Mouse (Mus musculus) C2C12 (cell line): ENCODE measurements around the gene Etfa. TPM values are rescaled to one million over a fixed set of nuclear protein-coding genes. Genes with fewer than 3 reads are reported as not detected.

Experiments used
- H3K27me3 ChIP-seq: one replicate; pipeline ENCODE4 v1.6.1; 2011; ENCODE audit not compliant: control insufficient read depth, insufficient read depth, insufficient read length
- H3K36me3 ChIP-seq: one replicate; pipeline ENCODE4 v1.6.1; 2011; ENCODE audit not compliant: control insufficient read depth, insufficient read depth
- H3K4me3 ChIP-seq: one replicate; pipeline ENCODE4 v1.5.1; 2011; ENCODE audit warnings: mild to moderate bottlenecking, control low read depth; ENCODE audit not compliant: poor library complexity, insufficient read depth, severe bottlenecking
- H3K79me2 ChIP-seq: one replicate; pipeline ENCODE4 v1.6.1; 2011; ENCODE audit not compliant: control insufficient read depth, insufficient read depth
- H3K79me3 ChIP-seq: one replicate; pipeline ENCODE4 v1.6.1; 2011; ENCODE audit warnings: low read depth, control low read depth
- H3ac ChIP-seq: one replicate; pipeline ENCODE3; 2011; ENCODE audit warnings: low read depth; ENCODE audit not compliant: control insufficient read depth, insufficient read length
- CEBPB ChIP-seq: IDR thresholded peaks from one replicate; pipeline ENCODE4 v1.6.1; 2011; ENCODE audit warnings: low read depth, mild to moderate bottlenecking, control low read depth, moderate library complexity
- CTCF ChIP-seq: IDR thresholded peaks from one replicate; pipeline ENCODE4 v1.5.1; 2011; ENCODE audit not compliant: control insufficient read depth, insufficient read depth, insufficient read length
- FOSL1 ChIP-seq: IDR thresholded peaks from one replicate; pipeline ENCODE4 v1.8.0; 2011; ENCODE audit warnings: mild to moderate bottlenecking, low read length; ENCODE audit not compliant: poor library complexity, insufficient read depth, severe bottlenecking
- MAX ChIP-seq: IDR thresholded peaks from one replicate; pipeline ENCODE4 v1.6.1; 2011; ENCODE audit warnings: mild to moderate bottlenecking, control low read depth
- MYOD1 ChIP-seq: IDR thresholded peaks from one replicate; pipeline ENCODE4 v1.6.1; 2011; ENCODE audit warnings: low read depth; ENCODE audit not compliant: control insufficient read depth, insufficient read length
- MYOG ChIP-seq: IDR thresholded peaks from one replicate; pipeline ENCODE4 v1.6.1; 2011; ENCODE audit not compliant: control insufficient read depth, insufficient read length; ENCODE audit errors: extremely low read depth
- USF1 ChIP-seq: IDR thresholded peaks from one replicate; pipeline ENCODE4 v1.6.1; 2011; ENCODE audit warnings: low read depth, mild to moderate bottlenecking, control low read depth, moderate library complexity
- polyA plus RNA-seq: library from polyadenylated mRNA; unstranded; fragments of >200 nt; fragmentation: generic; extraction: Trizol; gene quantifications from one replicate; pipeline ENCODE4 v1.2.1, GENCODE M21; 2012; ENCODE audit warnings: missing spikeins

Etfa gene
- polyA plus RNA-seq, 1 experiment = 87.7 TPM

DNA sequence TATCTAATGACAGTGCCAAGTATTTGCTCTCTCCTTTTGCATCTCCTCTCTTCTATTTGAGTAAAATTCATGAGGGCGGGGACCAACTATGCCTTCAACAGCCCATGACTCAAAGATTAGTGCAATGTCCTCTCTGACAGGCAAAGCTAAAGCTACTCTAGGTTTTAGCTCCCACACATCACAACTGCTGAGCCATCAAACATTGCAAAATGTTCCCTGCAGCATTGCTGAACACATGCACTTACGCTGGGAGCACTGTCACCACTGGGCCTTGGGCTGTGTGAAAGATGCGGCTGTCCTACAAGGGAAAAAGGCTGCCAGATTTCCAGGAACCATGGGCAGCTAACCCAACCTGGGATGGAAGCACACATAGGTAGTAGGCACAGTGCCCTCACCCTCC lies 60.6 kb downstream of the Etfa start:
- H3K4me3 ChIP-seq = no peak overlapping the region
- no peak for TF ChIP-seq CEBPB
- no peak for TF ChIP-seq USF1
- no peak for TF ChIP-seq FOSL1
- TF ChIP-seq MYOG = no peak
- no peak for TF ChIP-seq MAX
- TF ChIP-seq MYOD1 = no peak
- H3K79me3 ChIP-seq = no peaks in the 10 kb centered on the region
- no peaks in the 10 kb centered on the region for H3K36me3 ChIP-seq
- no peaks in the 10 kb centered on the region for H3K79me2 ChIP-seq
- H3ac ChIP-seq = no peak overlapping the region
- no peaks in the 10 kb centered on the region for H3K27me3 ChIP-seq

DNA sequence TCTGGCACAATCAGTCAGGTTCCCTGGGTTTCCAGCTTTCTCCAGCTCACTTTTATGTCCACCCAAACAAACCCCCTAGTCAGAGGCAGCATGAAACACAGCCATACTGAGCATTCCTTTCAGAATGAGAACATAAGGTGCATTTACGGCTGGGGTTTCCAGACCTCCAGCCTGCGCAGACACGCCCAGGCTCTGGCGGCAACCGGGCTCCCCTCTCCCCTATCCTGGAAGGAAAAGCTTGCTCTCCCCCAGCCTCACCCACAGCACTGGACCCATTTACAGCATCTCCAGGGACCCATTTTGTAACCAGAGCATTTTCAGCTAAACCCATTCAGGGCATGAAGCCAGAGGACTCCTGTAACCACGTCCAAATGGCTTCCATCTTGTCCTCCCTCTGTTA lies 62.0 kb downstream of the Etfa start:
- H3ac ChIP-seq = no peak overlapping the region
- H3K27me3 ChIP-seq = no peaks in the 10 kb centered on the region
- H3K79me2 ChIP-seq = no peaks in the 10 kb centered on the region
- no peaks in the 10 kb centered on the region for H3K79me3 ChIP-seq
- H3K36me3 ChIP-seq = no peaks in the 10 kb centered on the region
- H3K4me3 ChIP-seq = no peak overlapping the region
- TF ChIP-seq MYOG (no peak), MAX (no peak), CEBPB (no peak), CTCF (no peak), FOSL1 (no peak), MYOD1 (no peak), USF1 (no peak)

DNA sequence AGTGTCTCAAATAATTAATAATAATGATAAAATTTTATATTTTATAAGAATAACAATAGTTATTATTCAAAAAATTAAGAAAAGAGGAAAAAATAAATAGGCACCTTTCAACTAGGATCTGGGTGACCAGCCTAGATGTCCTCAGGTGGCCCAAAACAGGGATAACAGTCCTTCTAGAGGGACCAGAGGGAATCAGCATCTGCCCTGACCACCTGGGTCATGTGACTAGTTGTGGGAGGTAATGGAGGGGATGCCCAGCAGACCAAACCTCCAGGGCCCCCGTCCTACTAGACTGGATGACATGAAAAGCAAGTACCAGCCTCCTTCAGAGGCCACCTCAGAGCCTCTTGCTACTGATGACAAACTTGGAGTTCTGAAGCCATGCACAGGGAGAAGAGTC lies 62.9 kb downstream of the Etfa start:
- Histone ChIP-seq H3K36me3 (no peaks in the 10 kb centered on the region), H3K4me3 (no peak overlapping the region), H3K79me3 (no peaks in the 10 kb centered on the region), H3ac (no peak overlapping the region), H3K27me3 (no peaks in the 10 kb centered on the region), H3K79me2 (no peaks in the 10 kb centered on the region)
- TF ChIP-seq FOSL1 = no peak
- no peak for TF ChIP-seq USF1
- TF ChIP-seq MYOG = no peak
- TF ChIP-seq MAX = no peak
- TF ChIP-seq CTCF = no peak
- TF ChIP-seq CEBPB = no peak

DNA sequence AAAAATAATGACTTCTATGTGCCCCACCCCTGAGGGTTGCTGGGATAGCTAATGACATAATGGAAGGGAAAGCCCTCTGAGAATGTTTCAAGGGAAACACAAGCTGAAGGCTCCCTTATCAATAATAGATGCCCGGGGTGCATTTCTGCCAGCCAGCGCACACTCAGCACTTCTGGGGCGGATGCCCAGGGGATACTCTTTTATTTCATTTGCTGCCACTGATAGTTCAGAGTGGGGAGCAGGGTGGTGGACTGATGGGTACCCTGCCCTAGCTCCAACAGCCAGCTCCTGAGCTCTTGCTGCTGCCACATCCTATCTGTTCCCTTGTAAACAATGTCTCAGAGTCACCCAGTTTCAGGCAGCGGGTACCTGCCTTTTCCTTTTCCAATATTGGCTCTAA lies 64.5 kb downstream of the Etfa start:
- no peak for TF ChIP-seq MAX
- TF ChIP-seq USF1 = no peak
- no peak for TF ChIP-seq MYOD1
- no peak for TF ChIP-seq MYOG
- no peak for TF ChIP-seq CEBPB
- TF ChIP-seq FOSL1 = no peak
- TF ChIP-seq CTCF = no peak
- no peaks in the 10 kb centered on the region for H3K79me3 ChIP-seq
- no peak overlapping the region for H3K4me3 ChIP-seq

DNA sequence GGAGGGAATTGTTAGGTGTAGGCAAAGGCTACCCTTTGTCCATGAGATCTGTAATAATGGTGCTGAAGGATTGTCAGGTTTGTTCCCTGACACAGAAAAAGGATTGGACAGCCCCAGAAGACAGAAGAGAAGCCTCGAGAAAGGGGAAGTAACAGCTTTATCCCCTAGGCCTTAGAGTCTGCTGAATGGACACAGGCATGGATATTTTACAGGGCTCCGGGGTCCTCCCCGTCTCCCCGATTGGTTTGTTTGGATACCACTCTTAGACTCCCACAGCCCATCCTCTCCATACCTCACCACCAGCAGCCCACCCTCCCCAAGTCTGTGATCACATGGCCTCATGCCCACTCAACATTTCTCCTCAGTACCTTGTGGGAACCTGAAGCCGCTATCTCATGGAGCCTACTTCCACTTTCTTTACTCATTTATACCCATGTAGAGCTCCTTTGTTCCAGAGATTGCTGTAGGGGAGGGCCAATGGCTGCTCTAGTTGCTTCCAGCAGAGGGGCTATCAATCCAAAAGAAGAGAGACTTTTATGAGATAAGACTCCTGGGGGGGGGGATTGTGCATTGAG lies 72.8 kb downstream of the Etfa start:
- Histone ChIP-seq H3K4me3 (no peak overlapping the region), H3K36me3 (no peaks in the 10 kb centered on the region), H3K79me2 (no peaks in the 10 kb centered on the region), H3K79me3 (no peaks in the 10 kb centered on the region), H3K27me3 (peaks cover 14% of the 10 kb centered on the region), H3ac (no peak overlapping the region)
- TF ChIP-seq MYOD1 (no peak), USF1 (no peak), CTCF (no peak), CEBPB (no peak), MYOG (no peak), FOSL1 (no peak), MAX (no peak)

More for the DNA sequence above, 64.5 kb downstream of the Etfa start:
- Histone ChIP-seq H3K27me3 (no peaks in the 10 kb centered on the region), H3ac (no peak overlapping the region), H3K36me3 (no peaks in the 10 kb centered on the region), H3K79me2 (no peaks in the 10 kb centered on the region)

DNA sequence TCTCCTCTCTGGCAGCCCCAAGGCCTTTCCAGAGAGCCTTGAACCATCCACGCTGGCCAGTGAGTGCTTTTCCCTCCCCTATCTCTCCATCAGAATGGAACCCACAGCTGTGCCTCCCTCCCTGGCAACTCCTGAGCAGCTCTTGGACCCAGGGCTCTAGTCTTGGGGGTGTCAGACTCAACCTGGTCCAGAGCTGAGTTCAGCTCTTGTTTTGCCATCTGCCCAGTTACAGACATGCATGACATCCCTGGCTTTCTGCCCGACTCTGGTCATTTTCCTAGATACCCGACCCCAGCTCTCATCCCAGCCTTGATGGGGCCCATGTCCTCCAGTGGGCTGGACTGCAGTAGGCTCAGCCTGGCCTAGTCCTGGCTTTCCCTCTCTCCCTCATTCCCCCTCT lies 73.6 kb downstream of the Etfa start:
- TF ChIP-seq USF1 (no peak), FOSL1 (no peak), MYOG (no peak), MAX (no peak), CTCF (no peak), MYOD1 (no peak), CEBPB (no peak)
- Histone ChIP-seq H3K79me2 (no peaks in the 10 kb centered on the region), H3K36me3 (no peaks in the 10 kb centered on the region), H3ac (no peak overlapping the region), H3K27me3 (peaks cover 19% of the 10 kb centered on the region), H3K79me3 (no peaks in the 10 kb centered on the region), H3K4me3 (no peak overlapping the region)
